Mouse (Mus musculus) embryonic fibroblast, embryonic 13.5 days (primary cell): ENCODE results near the gene Klhdc7b.

Experiments used
- CTCF ChIP-seq: IDR thresholded peaks from 2 replicates; pipeline ENCODE4 v1.5.1; 2011; ENCODE audit warnings: mild to moderate bottlenecking, control low read depth, low read length, moderate library complexity, borderline replicate concordance; ENCODE audit not compliant: insufficient read depth
- POLR2A ChIP-seq: IDR thresholded peaks from 2 replicates; pipeline ENCODE4 v1.6.1; 2011; ENCODE audit warnings: low read depth, mild to moderate bottlenecking, control low read depth, low read length, moderate library complexity

- TF ChIP-seq CTCF, result no peak
- TF ChIP-seq POLR2A, result no peak
Observed at GRCm38 (mm10) chr15:89426716-89427115, 42.0 kb downstream of the Klhdc7b start.
